Mouse (Mus musculus) spleen, postnatal 0 days (tissue): ENCODE results near the gene Dgcr6. TPM values are rescaled to one million over a fixed set of nuclear protein-coding genes. Genes with fewer than 3 reads are reported as not detected.

Experiments
- polyA plus RNA-seq: library from polyadenylated mRNA; unstranded; fragments of >200 nt; fragmentation: Nextera tagmentation; extraction: Ambion mirVana; gene quantifications from 2 replicates; pipeline ENCODE4 v1.2.1, GENCODE M21; 2015

Gene Dgcr6
- 40.2 and 45.3 TPM in 2 replicates for polyA plus RNA-seq

DNA sequence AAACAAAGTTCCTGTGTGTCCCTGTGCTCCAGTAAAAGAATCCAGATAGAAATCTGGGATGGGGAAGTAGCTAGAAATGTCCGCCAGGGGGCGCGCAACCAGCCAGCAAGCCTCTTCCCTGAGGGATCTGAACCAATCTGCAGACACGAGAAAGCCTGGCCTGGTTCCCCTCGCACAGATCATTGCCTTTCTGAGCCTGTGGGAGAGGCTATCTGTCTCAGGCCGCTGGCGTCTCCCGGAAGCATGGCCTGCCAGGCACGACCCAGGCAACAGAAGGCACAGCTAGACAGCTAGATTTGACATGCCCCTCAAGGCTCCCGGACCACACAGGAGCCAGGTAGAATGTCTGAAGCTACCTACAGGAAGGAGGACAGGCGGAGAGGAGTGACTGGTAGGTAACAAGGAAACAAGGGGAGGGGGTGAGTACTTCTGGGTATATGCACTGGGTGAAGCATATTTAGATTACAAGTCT, at the start of gene Dgcr6:
Gene Dgcr6 (plus strand): TSS at position 130 of the 472 bp plus-strand sequence.

Other genes with a start within 250 kb of the Dgcr6 start
- gene B830017H08Rik, start 219.7 kb upstream of the Dgcr6 start, polyA plus RNA-seq: not detected in 2 replicates
- 0.76 and 1.0 TPM in 2 replicates for gene Car15, start 214.5 kb upstream of the Dgcr6 start, polyA plus RNA-seq
- 0.06 TPM in 1 of 2 replicates, not detected in the other for gene Gm20518, start 161.2 kb upstream of the Dgcr6 start, polyA plus RNA-seq
- 0.04 TPM in 1 of 2 replicates, not detected in the other for gene Tssk1, start 158.6 kb upstream of the Dgcr6 start, polyA plus RNA-seq
- gene Dgcr2, start 154.3 kb upstream of the Dgcr6 start, polyA plus RNA-seq: 22.9 and 26.6 TPM in 2 replicates
- gene Tssk2, start 154.2 kb upstream of the Dgcr6 start, polyA plus RNA-seq: not detected in 2 replicates
- gene Ess2, start 141.5 kb upstream of the Dgcr6 start, polyA plus RNA-seq: 15.0 and 15.4 TPM in 2 replicates
- not detected in 2 replicates for gene Gsc2, start 137.8 kb upstream of the Dgcr6 start, polyA plus RNA-seq
- gene Slc25a1, start 124.6 kb upstream of the Dgcr6 start, polyA plus RNA-seq: 46.7 and 48.7 TPM in 2 replicates
- 2.2 and 4.0 TPM in 2 replicates for gene Vpreb2, start 72.4 kb upstream of the Dgcr6 start, polyA plus RNA-seq
- gene Prodh, start 37.3 kb downstream of the Dgcr6 start, polyA plus RNA-seq: 4.2 and 5.6 TPM in 2 replicates
- 0.25 and 0.43 TPM in 2 replicates for gene Rtn4r, start 74.8 kb downstream of the Dgcr6 start, polyA plus RNA-seq
- not detected in 2 replicates for gene Ccdc188, start 165.0 kb downstream of the Dgcr6 start, polyA plus RNA-seq
- 2.6 and 4.8 TPM in 2 replicates for gene Zdhhc8, start 182.3 kb downstream of the Dgcr6 start, polyA plus RNA-seq
- 57.7 and 58.7 TPM in 2 replicates for gene Trmt2a, start 195.8 kb downstream of the Dgcr6 start, polyA plus RNA-seq
- 321 and 372 TPM in 2 replicates for gene Ranbp1, start 195.9 kb downstream of the Dgcr6 start, polyA plus RNA-seq
- 3.4 TPM in 1 of 2 replicates, not detected in the other for gene Gm49776, start 205.5 kb downstream of the Dgcr6 start, polyA plus RNA-seq
- gene Dgcr8, start 236.4 kb downstream of the Dgcr6 start, polyA plus RNA-seq: 16.1 and 17.9 TPM in 2 replicates